Mouse (Mus musculus): Measurements from ENCODE around the gene Smarcal1.

GRCm38 (mm10) chr1:72612172-72612571 is 29.1 kb downstream of the Smarcal1 start:
- TF ChIP-seq CTCF (IDR thresholded peaks at IDR 0.05; ENCODE audit: borderline replicate concordance, insufficient read depth, low read length): no peak
- no peak for TF ChIP-seq POLR2A (IDR thresholded peaks at IDR 0.05; ENCODE audit: low read depth, low read length)
